Mouse (Mus musculus) gastrocnemius, postnatal 36 days (tissue): ENCODE results near the gene Cyp21a1. TPM values are rescaled to one million over a fixed set of nuclear protein-coding genes. Genes with fewer than 3 reads are reported as not detected.

Experiments used
- microRNA-seq, 2 experiments: library from miRNA; unstranded; fragments of <30 nt; microRNA quantifications; one replicate each; pipeline ENCODE4 v1.2.0; 2021
- total RNA-seq, 2 experiments: library from RNA; stranded (reverse); gene quantifications; 2 replicates each; pipeline ENCODE4 v1.2.3; 2021

The Cyp21a1 gene
- total RNA-seq, 2 experiments from 2014 or later, result not detected

Small RNA genes lying within 50 kb of the gene (microRNA-seq; reads per million reads assigned to microRNA genes)
- gene Gm27471, result 0 reads per million in 2 experiments
- gene Mir6970, result 0 to 0.36 reads per million in 2 experiments
- 1.5 to 2.1 reads per million in 2 experiments for gene Mir6971

Other genes starting within 250 kb of the Cyp21a1 start
- 10 to 100 TPM; 11.0 to 14.0 TPM for gene Notch4, start 240.3 kb downstream of the Cyp21a1 start, total RNA-seq
- gene Gpsm3, start 214.8 kb downstream of the Cyp21a1 start, total RNA-seq, result 1 to 10 TPM; 1.9 to 2.8 TPM
- 10 to 100 TPM; 12.1 to 13.9 TPM for gene Pbx2, start 213.3 kb downstream of the Cyp21a1 start, total RNA-seq
- under 1 TPM in 1 of 2 experiments, not detected in 1; 0.28 TPM for gene Ager, start 206.7 kb downstream of the Cyp21a1 start, total RNA-seq
- 10 to 100 TPM; 17.3 to 18.0 TPM for gene Rnf5, start 200.9 kb downstream of the Cyp21a1 start, total RNA-seq
- gene Agpat1, start 200.3 kb downstream of the Cyp21a1 start, total RNA-seq, result 10 to 100 TPM; 61.5 to 63.2 TPM
- gene Egfl8, start 188.6 kb downstream of the Cyp21a1 start, total RNA-seq, result 1 to 10 TPM; 1.3 to 2.6 TPM
- 10 to 100 TPM; 36.2 to 40.0 TPM for gene Ppt2, start 176.1 kb downstream of the Cyp21a1 start, total RNA-seq
- 1 to 10 TPM in 1 of 2 experiments, under 1 TPM in 1; 0.35 to 1.5 TPM for gene Prrt1, start 175.0 kb downstream of the Cyp21a1 start, total RNA-seq
- 1 to 10 TPM; 6.0 to 8.2 TPM for gene Fkbpl, start 159.8 kb downstream of the Cyp21a1 start, total RNA-seq
- gene Atf6b, start 157.4 kb downstream of the Cyp21a1 start, total RNA-seq, result 1 to 10 TPM; 5.7 to 6.6 TPM
- 10 to 100 TPM; 33.8 to 37.0 TPM for gene Tnxb, start 134.0 kb downstream of the Cyp21a1 start, total RNA-seq
- 1 to 10 TPM; 3.6 to 6.3 TPM for gene C4b, start 60.7 kb downstream of the Cyp21a1 start, total RNA-seq
- 1 to 10 TPM; 5.8 to 8.7 TPM for gene Stk19, start 32.4 kb upstream of the Cyp21a1 start, total RNA-seq
- gene Dxo, start 32.5 kb upstream of the Cyp21a1 start, total RNA-seq, result 1 to 10 TPM; 6.5 to 9.1 TPM
- 10 to 100 TPM; 17.0 to 20.0 TPM for gene Skiv2l, start 45.6 kb upstream of the Cyp21a1 start, total RNA-seq
- gene Nelfe, start 45.8 kb upstream of the Cyp21a1 start, total RNA-seq, result 1 to 10 TPM; 8.8 to 9.0 TPM
- 1 to 10 TPM; 1.5 to 3.4 TPM for gene Cfb, start 58.0 kb upstream of the Cyp21a1 start, total RNA-seq
- gene Zbtb12, start 74.9 kb upstream of the Cyp21a1 start, total RNA-seq, result 1 to 10 TPM; 4.6 to 5.7 TPM
- under 1 TPM in 1 of 2 experiments, not detected in 1; 0.20 TPM for gene Gm20547, start 77.5 kb upstream of the Cyp21a1 start, total RNA-seq
- 1 to 10 TPM; 1.4 to 1.5 TPM for gene C2, start 93.7 kb upstream of the Cyp21a1 start, total RNA-seq
- gene Ehmt2, start 93.9 kb upstream of the Cyp21a1 start, total RNA-seq, result 10 to 100 TPM; 24.7 to 28.2 TPM
- under 1 TPM in 1 of 2 experiments, not detected in 1; 0.17 TPM for gene Slc44a4, start 109.9 kb upstream of the Cyp21a1 start, total RNA-seq
- 1 to 10 TPM; 8.0 to 8.5 TPM for gene Neu1, start 126.7 kb upstream of the Cyp21a1 start, total RNA-seq
- gene Hspa1b, start 154.7 kb upstream of the Cyp21a1 start, total RNA-seq, result 1 to 10 TPM; 4.6 to 6.1 TPM
- not detected for gene Gm20481, start 165.4 kb upstream of the Cyp21a1 start, total RNA-seq
- 10 to 100 TPM in 1 of 2 experiments, 1 to 10 TPM in 1; 8.8 to 10.1 TPM for gene Hspa1a, start 167.6 kb upstream of the Cyp21a1 start, total RNA-seq
- 10 to 100 TPM; 18.6 to 23.2 TPM for gene Hspa1l, start 168.1 kb upstream of the Cyp21a1 start, total RNA-seq
- 10 to 100 TPM; 13.1 to 15.3 TPM for gene Lsm2, start 177.3 kb upstream of the Cyp21a1 start, total RNA-seq
- gene Vars, start 196.4 kb upstream of the Cyp21a1 start, total RNA-seq, result 10 to 100 TPM; 29.3 to 31.8 TPM
- 10 to 100 TPM; 11.3 to 12.8 TPM for gene Vwa7, start 212.0 kb upstream of the Cyp21a1 start, total RNA-seq
- not detected for gene Sapcd1, start 223.5 kb upstream of the Cyp21a1 start, total RNA-seq
- under 1 TPM; 0.20 to 0.35 TPM for gene Msh5, start 242.2 kb upstream of the Cyp21a1 start, total RNA-seq
- gene Clic1, start 245.4 kb upstream of the Cyp21a1 start, total RNA-seq, result 10 to 100 TPM; 10.9 to 12.0 TPM